Mouse (Mus musculus): ENCODE measurements around the gene Cckar.

The Cckar gene

GRCm38 (mm10) chr5:53671507-53671906, 36.0 kb downstream of the Cckar start:
- DNase-seq: no peak

- DNase-seq: no peak
Observed at GRCm38 (mm10) chr5:53670321-53670938, 37.1 kb downstream of the Cckar start.

DNA sequence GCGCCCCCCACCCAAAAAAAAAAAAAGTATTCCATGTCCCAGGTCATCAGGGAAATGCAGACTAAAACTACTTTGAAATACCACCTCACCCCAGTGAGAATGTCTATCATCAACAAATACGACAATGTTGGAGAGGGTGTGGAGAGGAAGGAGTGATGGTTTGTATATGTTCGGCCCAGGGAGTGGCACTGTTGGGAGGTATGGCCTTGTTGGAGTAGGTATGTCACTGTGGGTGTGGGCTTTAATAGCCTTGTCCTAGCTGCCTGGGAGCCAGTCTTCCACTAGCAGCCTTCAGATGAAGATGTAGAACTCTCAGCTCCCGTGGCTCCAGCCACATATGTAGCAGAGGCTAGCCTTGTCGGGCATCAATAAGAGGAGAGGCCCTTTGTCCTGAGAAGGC, 39.5 kb downstream of the Cckar start:
- DNase-seq: no peak

DNA sequence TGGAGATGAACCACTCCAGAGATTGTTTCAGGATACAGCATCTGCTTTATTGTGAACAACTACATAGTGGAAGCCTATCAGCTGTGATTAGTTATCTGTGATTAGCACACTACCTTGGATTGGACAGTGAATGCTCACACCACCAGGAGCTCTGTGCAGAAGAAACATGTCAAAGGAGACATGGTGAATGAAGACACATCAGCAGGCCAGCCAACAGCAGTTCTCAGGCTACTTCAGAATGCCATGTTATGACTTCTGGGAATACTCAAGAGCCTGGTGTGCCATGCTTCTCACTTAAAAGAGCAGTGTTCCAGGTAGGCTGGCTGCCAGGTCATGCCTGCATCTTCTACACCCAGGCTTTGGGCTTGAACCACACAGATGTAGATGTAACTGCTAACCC, 43.8 kb downstream of the Cckar start:
- no peak for DNase-seq

- no peak for DNase-seq
Observed at GRCm38 (mm10) chr5:53662413-53662812, 45.1 kb downstream of the Cckar start.

DNA sequence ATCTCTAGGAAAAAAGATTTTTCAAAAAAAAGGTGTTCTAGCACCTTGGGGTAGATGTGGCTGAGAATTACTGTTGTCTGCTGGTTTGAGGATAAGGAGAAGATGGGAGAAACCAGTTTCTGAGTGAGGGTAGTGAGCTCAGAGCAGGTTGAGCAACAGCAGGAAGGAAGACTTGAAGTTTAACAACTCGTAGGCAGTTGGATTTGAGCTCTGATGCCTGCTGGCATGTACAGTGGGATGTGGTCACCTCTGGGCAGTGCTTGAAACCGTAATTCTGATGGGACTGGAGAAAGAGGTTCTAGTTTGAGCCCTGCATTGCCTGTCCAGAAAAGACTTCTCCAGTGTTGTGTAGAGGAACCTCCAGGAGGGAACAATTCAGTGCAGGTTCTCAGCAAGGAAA, 46.0 kb downstream of the Cckar start:
- DNase-seq: no peak

DNA sequence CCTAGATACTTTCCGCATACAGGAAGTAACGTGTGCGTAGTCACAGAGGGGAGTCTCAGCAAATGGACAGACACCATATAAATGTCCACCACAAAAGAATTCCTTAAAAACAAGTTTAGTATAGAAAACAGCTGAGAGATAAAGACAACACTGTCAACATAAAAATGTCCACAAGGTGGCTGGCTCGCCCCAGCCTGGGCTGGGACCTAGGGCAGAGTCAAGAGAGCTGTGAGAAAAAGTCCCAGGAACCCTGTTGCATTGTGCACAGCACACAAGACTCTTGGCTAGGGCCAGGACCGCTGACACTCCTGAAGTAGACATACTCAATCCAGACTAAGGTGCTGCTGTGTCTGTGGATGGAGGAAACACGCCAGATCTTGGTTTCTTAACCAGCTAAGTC, 49.6 kb downstream of the Cckar start:
- DNase-seq: peak; percentile 52

DNA sequence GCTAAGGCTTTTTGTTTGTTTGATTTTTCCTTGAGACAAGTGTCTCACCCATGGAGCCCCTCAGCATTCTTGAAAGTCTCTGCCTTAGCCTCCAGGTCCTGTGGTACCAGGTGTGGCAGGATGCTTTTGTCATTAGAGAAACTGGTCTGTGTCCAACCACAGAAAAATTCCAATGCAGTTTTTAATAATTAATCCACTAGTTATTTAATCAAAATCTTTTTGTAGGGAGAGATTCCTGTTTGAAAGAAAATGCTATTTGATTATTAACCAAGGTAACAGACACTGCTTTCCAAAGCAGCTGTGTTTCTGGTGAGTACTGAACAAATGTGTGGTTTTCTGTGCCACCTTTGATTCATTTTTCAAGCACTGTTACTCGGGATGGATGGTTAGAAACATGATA, 50.9 kb downstream of the Cckar start:
- DNase-seq: peak; percentile 67
